Mouse (Mus musculus): ENCODE measurements around the gene Cdh18. TPM values are rescaled to one million over a fixed set of nuclear protein-coding genes. Genes with fewer than 3 reads are reported as not detected.
A peak's percentile ranks its signal among the peaks of the same experiment; 100 is the strongest.
"Not testable (repeated sequence)": the region's sequence is repeated elsewhere in the genome, so short reads cannot be mapped to it uniquely, and the experiment has no call there.

Gene Cdh18
- polyA plus RNA-seq, 1 experiment from 2014 or later: 0.12 TPM

- no peak for ATAC-seq (ENCODE audit: low FRiP score, low TSS enrichment)
- WGBS: 78% methylated on average over 2 of the region's 2 CpGs
Measured at GRCm38 (mm10) chr15:23230616-23231015, 681.8 kb downstream of the Cdh18 start.

GRCm38 (mm10) chr15:23257751-23258440 lies 709.1 kb downstream of the Cdh18 start:
- WGBS: 77% methylated on average over 5 of the region's 5 CpGs
- Histone ChIP-seq H3K4me1 (ENCODE audit: control insufficient read depth, insufficient read depth, low read length) (no peaks in the 10 kb centered on the region), H3K9me3 (ENCODE audit: control insufficient read depth, low read length) (no peaks in the 10 kb centered on the region), H3K27ac (ENCODE audit: low read depth, low read length) (no peak overlapping the region), H3K27me3 (ENCODE audit: control insufficient read depth, insufficient read depth, low read length) (no peaks in the 10 kb centered on the region), H3K9ac (ENCODE audit: low read depth, low read length) (no peak overlapping the region), H3K36me3 (ENCODE audit: control insufficient read depth, insufficient read depth, low read length) (no peaks in the 10 kb centered on the region), H3K4me2 (replicated peaks; ENCODE audit: low read depth, low read length) (no peak overlapping the region), H3K4me3 (ENCODE audit: low read length) (no peak overlapping the region)
- ATAC-seq (ENCODE audit: low FRiP score, low TSS enrichment): no peak

More at GRCm38 (mm10) chr15:23230616-23231015, 681.8 kb downstream of the Cdh18 start:
- no peak overlapping the region for H3K9ac ChIP-seq (ENCODE audit: low read depth, low read length)
- no peak overlapping the region for H3K4me2 ChIP-seq (replicated peaks; ENCODE audit: low read depth, low read length)
- no peaks in the 10 kb centered on the region for H3K9me3 ChIP-seq (ENCODE audit: control insufficient read depth, low read length)
- H3K36me3 ChIP-seq (ENCODE audit: control insufficient read depth, insufficient read depth, low read length): no peaks in the 10 kb centered on the region
- no peak overlapping the region for H3K4me3 ChIP-seq (ENCODE audit: low read length)
- no peak overlapping the region for H3K27ac ChIP-seq (ENCODE audit: low read depth, low read length)
- H3K27me3 ChIP-seq (ENCODE audit: control insufficient read depth, insufficient read depth, low read length): no peaks in the 10 kb centered on the region
- H3K4me1 ChIP-seq (ENCODE audit: control insufficient read depth, insufficient read depth, low read length): no peaks in the 10 kb centered on the region

GRCm38 (mm10) chr15:23278421-23278820 lies 729.6 kb downstream of the Cdh18 start:
- Histone ChIP-seq H3K4me2 (replicated peaks; ENCODE audit: low read depth, low read length) (no peak overlapping the region), H3K9me3 (ENCODE audit: control insufficient read depth, low read length) (no peaks in the 10 kb centered on the region), H3K9ac (ENCODE audit: low read depth, low read length) (no peak overlapping the region), H3K27me3 (ENCODE audit: control insufficient read depth, insufficient read depth, low read length) (no peaks in the 10 kb centered on the region), H3K4me1 (ENCODE audit: control insufficient read depth, insufficient read depth, low read length) (no peaks in the 10 kb centered on the region), H3K27ac (ENCODE audit: low read depth, low read length) (no peak overlapping the region), H3K36me3 (ENCODE audit: control insufficient read depth, insufficient read depth, low read length) (no peaks in the 10 kb centered on the region), H3K4me3 (ENCODE audit: low read length) (no peak overlapping the region)
- 40% methylated on average over 4 of the region's 4 CpGs for WGBS
- ATAC-seq (ENCODE audit: low FRiP score, low TSS enrichment): peak; percentile 52; the same call in 1 of the 2 replicates

GRCm38 (mm10) chr15:23305018-23305417 lies 756.2 kb downstream of the Cdh18 start:
- Histone ChIP-seq H3K4me3 (ENCODE audit: low read length) (no peak overlapping the region), H3K9ac (ENCODE audit: low read depth, low read length) (no peak overlapping the region), H3K27ac (ENCODE audit: low read depth, low read length) (no peak overlapping the region), H3K27me3 (ENCODE audit: control insufficient read depth, insufficient read depth, low read length) (no peaks in the 10 kb centered on the region), H3K4me2 (replicated peaks; ENCODE audit: low read depth, low read length) (no peak overlapping the region), H3K4me1 (ENCODE audit: control insufficient read depth, insufficient read depth, low read length) (no peaks in the 10 kb centered on the region), H3K9me3 (ENCODE audit: control insufficient read depth, low read length) (no peaks in the 10 kb centered on the region), H3K36me3 (ENCODE audit: control insufficient read depth, insufficient read depth, low read length) (no peaks in the 10 kb centered on the region)
- ATAC-seq (ENCODE audit: low FRiP score, low TSS enrichment): peak; percentile 83; the same call in 1 of the 2 replicates
- 14% methylated on average over 1 of the region's 1 CpGs for WGBS

GRCm38 (mm10) chr15:23316766-23317165 lies 767.9 kb downstream of the Cdh18 start:
- H3K4me1 ChIP-seq (ENCODE audit: control insufficient read depth, insufficient read depth, low read length): no peaks in the 10 kb centered on the region
- H3K27ac ChIP-seq (ENCODE audit: low read depth, low read length): no peak overlapping the region
- no peak overlapping the region for H3K4me2 ChIP-seq (replicated peaks; ENCODE audit: low read depth, low read length)
- no peaks in the 10 kb centered on the region for H3K9me3 ChIP-seq (ENCODE audit: control insufficient read depth, low read length)
- H3K4me3 ChIP-seq (ENCODE audit: low read length): no peak overlapping the region
- H3K9ac ChIP-seq (ENCODE audit: low read depth, low read length): no peak overlapping the region
- WGBS: 86% methylated on average over 3 of the region's 3 CpGs
- no peaks in the 10 kb centered on the region for H3K36me3 ChIP-seq (ENCODE audit: control insufficient read depth, insufficient read depth, low read length)
- no peak for ATAC-seq (ENCODE audit: low FRiP score, low TSS enrichment)
- H3K27me3 ChIP-seq (ENCODE audit: control insufficient read depth, insufficient read depth, low read length): no peaks in the 10 kb centered on the region

- H3K4me3 ChIP-seq (ENCODE audit: low read length): no peak overlapping the region
Measured at GRCm38 (mm10) chr15:23317409-23317808, 768.6 kb downstream of the Cdh18 start.

GRCm38 (mm10) chr15:23340338-23340737 lies 791.5 kb downstream of the Cdh18 start:
- not testable (repeated sequence) for H3K36me3 ChIP-seq (ENCODE audit: control insufficient read depth, insufficient read depth, low read length); H3K4me3 ChIP-seq (ENCODE audit: low read length); H3K27ac ChIP-seq (ENCODE audit: low read depth, low read length); ATAC-seq (ENCODE audit: low FRiP score, low TSS enrichment); H3K4me1 ChIP-seq (ENCODE audit: control insufficient read depth, insufficient read depth, low read length); H3K4me2 ChIP-seq (replicated peaks; ENCODE audit: low read depth, low read length); H3K9me3 ChIP-seq (ENCODE audit: control insufficient read depth, low read length); H3K27me3 ChIP-seq (ENCODE audit: control insufficient read depth, insufficient read depth, low read length); H3K9ac ChIP-seq (ENCODE audit: low read depth, low read length)
- WGBS: no CpG with 5 or more reads among the region's 4 CpGs

More at GRCm38 (mm10) chr15:23317409-23317808, 768.6 kb downstream of the Cdh18 start:
- H3K4me2 ChIP-seq (replicated peaks; ENCODE audit: low read depth, low read length): no peak overlapping the region
- no peak for ATAC-seq (ENCODE audit: low FRiP score, low TSS enrichment)
- H3K9me3 ChIP-seq (ENCODE audit: control insufficient read depth, low read length): no peaks in the 10 kb centered on the region
- H3K27ac ChIP-seq (ENCODE audit: low read depth, low read length): no peak overlapping the region
- no peaks in the 10 kb centered on the region for H3K36me3 ChIP-seq (ENCODE audit: control insufficient read depth, insufficient read depth, low read length)
- no peaks in the 10 kb centered on the region for H3K4me1 ChIP-seq (ENCODE audit: control insufficient read depth, insufficient read depth, low read length)
- no peak overlapping the region for H3K9ac ChIP-seq (ENCODE audit: low read depth, low read length)
- no peaks in the 10 kb centered on the region for H3K27me3 ChIP-seq (ENCODE audit: control insufficient read depth, insufficient read depth, low read length)

- Histone ChIP-seq H3K27me3 (ENCODE audit: control insufficient read depth, insufficient read depth, low read length) (no peaks in the 10 kb centered on the region), H3K36me3 (ENCODE audit: control insufficient read depth, insufficient read depth, low read length) (no peaks in the 10 kb centered on the region), H3K4me2 (replicated peaks; ENCODE audit: low read depth, low read length) (no peak overlapping the region), H3K9ac (ENCODE audit: low read depth, low read length) (no peak overlapping the region), H3K4me3 (ENCODE audit: low read length) (no peak overlapping the region), H3K27ac (ENCODE audit: low read depth, low read length) (no peak overlapping the region), H3K9me3 (ENCODE audit: control insufficient read depth, low read length) (no peaks in the 10 kb centered on the region), H3K4me1 (ENCODE audit: control insufficient read depth, insufficient read depth, low read length) (no peaks in the 10 kb centered on the region)
- WGBS: 88% methylated on average over 2 of the region's 2 CpGs
- ATAC-seq (ENCODE audit: low FRiP score, low TSS enrichment): no peak
Measured at GRCm38 (mm10) chr15:23351078-23351477, 802.3 kb downstream of the Cdh18 start.

- Histone ChIP-seq H3K9me3 (ENCODE audit: control insufficient read depth, low read length) (no peaks in the 10 kb centered on the region), H3K27ac (ENCODE audit: low read depth, low read length) (no peak overlapping the region), H3K4me1 (ENCODE audit: control insufficient read depth, insufficient read depth, low read length) (no peaks in the 10 kb centered on the region), H3K36me3 (ENCODE audit: control insufficient read depth, insufficient read depth, low read length) (no peaks in the 10 kb centered on the region), H3K4me2 (replicated peaks; ENCODE audit: low read depth, low read length) (no peak overlapping the region), H3K27me3 (ENCODE audit: control insufficient read depth, insufficient read depth, low read length) (no peaks in the 10 kb centered on the region), H3K4me3 (ENCODE audit: low read length) (no peak overlapping the region), H3K9ac (ENCODE audit: low read depth, low read length) (no peak overlapping the region)
- no peak for ATAC-seq (ENCODE audit: low FRiP score, low TSS enrichment)
- WGBS: 88% methylated on average over 3 of the region's 3 CpGs
Measured at GRCm38 (mm10) chr15:23366325-23366724, 817.5 kb downstream of the Cdh18 start.

Measured in kidney, embryonic 14.5 days (tissue).